Mouse (Mus musculus): ENCODE data around the gene Gm15127. TPM values are rescaled to one million over a fixed set of nuclear protein-coding genes. Genes with fewer than 3 reads are reported as not detected.
"Not testable (repeated sequence)": the region's sequence is repeated elsewhere in the genome, so short reads cannot be mapped to it uniquely, and the experiment has no call there.

The Gm15127 gene
- total RNA-seq (2021) = not detected
- long read RNA-seq, experiment 1 = 0 reads
- long read RNA-seq, experiment 2 = 0 reads

DNA sequence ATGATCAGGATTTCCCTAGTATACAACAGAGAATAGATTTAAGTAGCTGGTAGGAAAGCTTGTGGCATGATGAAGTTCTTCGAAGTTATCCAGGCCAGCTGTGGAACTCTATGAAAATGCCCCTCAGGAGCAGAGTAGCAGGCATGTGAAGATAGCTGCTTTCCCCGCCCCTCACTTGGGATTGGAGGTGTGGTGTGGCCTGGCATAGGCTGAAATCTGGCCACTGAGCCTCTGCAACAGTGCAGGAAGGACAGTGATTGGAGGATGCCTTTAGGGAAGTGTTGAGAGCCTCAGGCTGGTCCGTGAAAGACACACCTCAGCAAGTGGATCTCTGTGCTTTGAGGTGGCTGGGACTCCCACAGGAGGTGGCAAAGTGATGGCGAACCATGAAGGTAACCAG is at the start of gene Gm15127:
Gene Gm15127, plus strand, starts transcription at position 301 of the 400 bp plus-strand sequence.
- DNase-seq = not testable (repeated sequence)

GRCm38 (mm10) chrX:148615053-148615452 is 48.3 kb upstream of the Gm15127 start, which contains the start of gene Gm8334:
TSS of gene Gm8334 (minus strand) at chrX:148615153.
- DNase-seq = not testable (repeated sequence)

DNA sequence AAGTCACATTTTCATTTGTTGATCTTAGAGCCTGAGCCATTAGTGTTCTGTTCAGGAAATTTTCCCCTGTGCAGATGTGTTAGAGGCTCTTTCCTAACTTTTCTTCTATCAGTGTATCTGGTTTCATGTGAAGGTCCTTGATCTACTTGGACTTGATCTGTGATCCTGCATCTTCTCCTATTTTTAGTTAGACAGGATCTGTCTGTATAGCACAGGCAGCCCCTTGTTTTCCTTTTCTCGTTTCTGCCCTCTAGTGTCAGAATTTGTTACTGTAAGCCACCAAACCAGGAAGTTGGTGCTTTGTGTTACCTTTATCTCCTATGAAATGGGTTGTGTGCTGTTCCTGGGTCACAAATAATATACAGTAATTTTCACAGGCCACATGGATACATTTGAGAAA is 12.9 kb downstream of the Gm15127 start:
- DNase-seq = not testable (repeated sequence)

Other genes starting within 250 kb of the Gm15127 start
- not detected for gene Gm15114, start 174.6 kb upstream of the Gm15127 start, total RNA-seq (2021)
- gene Gm8334, start 48.4 kb upstream of the Gm15127 start, total RNA-seq (2021) = not detected
- gene Luzp4, start 194.0 kb downstream of the Gm15127 start, total RNA-seq (2021) = not detected

Measured in gastrocnemius, postnatal 10 days (tissue).